Mouse (Mus musculus) frontal cortex, adult (tissue): ENCODE measurements around the gene Atp13a3.

ENCODE experiments used
- ATAC-seq: cut with Nextera tagmentation; 2 replicates; pipeline ENCODE4 v1.9.2; 2017; ENCODE audit warnings: mild to moderate bottlenecking, moderate library complexity, mixed read lengths; ENCODE audit not compliant: low TSS enrichment

Gene Atp13a3

DNA sequence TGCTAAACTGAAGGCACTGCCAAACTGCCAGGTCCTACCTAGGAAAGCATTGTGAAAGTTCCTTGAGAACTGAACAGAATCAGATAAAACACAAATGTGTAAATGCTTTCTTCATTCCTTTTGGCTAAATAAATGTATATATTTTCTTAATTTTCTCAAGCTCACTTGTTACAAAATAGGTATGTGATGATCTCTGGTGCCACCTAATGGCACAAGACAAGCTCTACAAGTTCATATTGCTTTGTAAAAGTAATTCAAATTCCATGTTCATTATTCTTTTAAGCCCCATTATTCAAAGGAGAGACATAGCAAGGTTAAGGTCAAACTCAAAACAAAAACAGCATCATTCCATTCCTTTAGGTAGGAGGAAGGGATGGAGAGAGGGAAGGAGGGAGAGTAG, 91.5 kb downstream of the Atp13a3 start:
- ATAC-seq = no peak

DNA sequence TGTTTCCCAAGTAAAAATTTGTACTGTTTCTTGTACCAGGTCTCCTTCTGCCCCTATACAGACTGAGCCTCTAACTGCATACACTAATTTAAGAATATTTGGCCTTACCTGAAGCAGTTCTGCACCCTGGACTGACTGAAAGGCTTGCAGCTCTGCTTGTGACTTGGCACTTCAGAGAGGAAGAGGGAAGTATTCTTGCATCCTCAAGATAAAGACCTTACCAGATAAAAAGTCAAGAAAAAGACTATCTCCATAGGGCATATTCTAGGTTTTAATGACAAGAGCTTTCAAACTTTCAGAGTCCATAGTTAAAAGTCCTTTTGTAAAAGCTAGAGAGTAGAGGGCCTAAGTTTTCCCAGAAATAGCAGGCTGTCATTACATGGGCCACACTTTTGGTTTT, 95.1 kb downstream of the Atp13a3 start, which contains the start of gene Gp5:
TSS of gene Gp5 (minus strand) at position 133 of the 400 bp plus-strand sequence.
- no peak for ATAC-seq

- no peak for ATAC-seq
Measured at GRCm38 (mm10) chr16:30310171-30310515, 95.6 kb downstream of the Atp13a3 start.

DNA sequence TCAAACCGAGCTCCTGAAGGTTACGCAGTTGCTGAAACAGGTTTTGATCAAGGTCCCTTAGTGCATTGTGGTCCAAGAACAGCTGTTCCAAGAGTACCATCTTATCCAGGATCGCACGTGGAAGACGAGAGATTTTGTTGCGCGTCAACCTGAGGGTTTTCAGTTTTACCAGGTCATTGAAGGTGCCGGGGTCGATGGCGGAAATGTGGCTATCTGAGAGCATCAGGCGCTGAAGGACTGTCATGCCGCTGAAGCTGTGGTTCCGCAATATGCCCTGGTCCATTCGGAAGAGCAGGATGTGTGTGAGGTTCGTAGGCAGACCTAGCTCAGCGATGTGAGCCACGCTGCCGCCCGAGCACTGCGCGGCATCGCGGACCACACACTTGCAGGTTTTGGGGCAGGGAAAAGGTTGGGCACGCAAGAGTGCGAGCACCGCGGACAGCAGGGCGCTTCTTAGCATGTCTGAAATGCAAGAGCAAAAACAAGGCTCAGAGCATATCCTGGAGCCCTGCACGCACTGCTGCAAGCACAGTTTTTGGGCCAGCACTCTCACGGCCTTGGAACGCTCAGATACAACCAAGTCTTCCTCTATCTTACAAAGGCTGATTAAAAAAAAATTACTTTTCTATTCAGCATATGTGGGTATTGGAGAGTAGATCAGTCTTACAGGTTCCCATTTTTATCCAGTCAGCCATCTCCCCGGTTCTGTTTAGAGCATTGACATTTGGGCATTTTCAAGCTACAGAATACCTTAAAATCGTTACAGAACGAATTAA, 96.2 kb downstream of the Atp13a3 start:
- peak; percentile 49 for ATAC-seq

GRCm38 (mm10) chr16:30308616-30309394, 97.0 kb downstream of the Atp13a3 start:
- ATAC-seq = peak; percentile 76

DNA sequence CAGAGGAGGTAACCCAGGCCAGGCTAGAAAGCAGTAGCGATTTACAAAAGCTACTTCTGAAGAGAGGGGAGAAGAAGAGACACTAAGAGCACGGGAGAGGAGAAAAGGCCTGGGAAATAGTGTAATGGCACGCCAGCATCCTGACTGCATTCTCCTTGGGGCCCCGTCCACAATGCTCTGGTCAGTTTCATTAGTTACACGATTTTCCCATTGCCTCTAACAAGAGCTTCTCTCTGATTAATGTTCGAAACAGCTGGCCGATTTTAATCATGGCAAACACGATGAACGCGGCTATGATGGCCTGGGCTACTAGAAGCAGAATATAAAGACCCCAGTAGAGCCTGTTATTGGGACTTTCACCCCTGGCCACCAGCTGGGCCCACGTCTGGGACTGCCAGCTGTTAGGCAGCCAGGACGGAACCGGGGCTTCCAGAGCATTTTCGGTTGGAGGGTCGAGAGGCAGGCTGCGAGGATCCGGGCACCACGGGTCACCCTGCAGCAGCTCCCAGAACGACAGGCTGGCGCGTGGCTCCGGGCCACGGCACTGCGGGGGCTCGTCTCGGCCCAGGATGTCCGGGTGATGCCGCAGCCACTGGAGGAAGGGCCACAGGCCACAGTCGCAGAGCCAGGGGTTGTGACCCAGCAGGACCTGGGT, 97.7 kb downstream of the Atp13a3 start:
- ATAC-seq = peak; percentile 5; the same call in 1 of the 2 replicates

GRCm38 (mm10) chr16:30307306-30307705, 98.5 kb downstream of the Atp13a3 start:
- ATAC-seq = no peak

- ATAC-seq = no peak
Measured at GRCm38 (mm10) chr16:30306102-30306501, 99.7 kb downstream of the Atp13a3 start.

DNA sequence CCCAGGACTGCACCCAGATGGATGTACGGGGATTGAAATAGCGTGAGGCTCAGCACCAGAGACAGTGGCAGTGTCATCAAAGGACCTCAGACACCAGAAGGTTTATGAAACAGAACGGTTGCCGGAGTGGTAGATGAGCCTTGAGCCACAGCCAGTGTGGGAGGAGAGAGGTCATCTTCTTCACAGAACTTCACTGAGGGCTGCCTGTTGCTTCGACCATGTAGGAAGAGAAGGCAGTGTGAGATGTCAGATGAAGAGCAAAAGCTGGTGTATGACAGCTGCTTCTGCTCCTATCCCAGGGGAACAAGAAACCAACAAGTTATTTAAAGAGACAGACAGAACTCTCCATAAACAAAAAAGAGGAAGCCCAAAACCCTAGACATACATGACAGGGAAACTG, 101.5 kb downstream of the Atp13a3 start:
- no peak for ATAC-seq

DNA sequence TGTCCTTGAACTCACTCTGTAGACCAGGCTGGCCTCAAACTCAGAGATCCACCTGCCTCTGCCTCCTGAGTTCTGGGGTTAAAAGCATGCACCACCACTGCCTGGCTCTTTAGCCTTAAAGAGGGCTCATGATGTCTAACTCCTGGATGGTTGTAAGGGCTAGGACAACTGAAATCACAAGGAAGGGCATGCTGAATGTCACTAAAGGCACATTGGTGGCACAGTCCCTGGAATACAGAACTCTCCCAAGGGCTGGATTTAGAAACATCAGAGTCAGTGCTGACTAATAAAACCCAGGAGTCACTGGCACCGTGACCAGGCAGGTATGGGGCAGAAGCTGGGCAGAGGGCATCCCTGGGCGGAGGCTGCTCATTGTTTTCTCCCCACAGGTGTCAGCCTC, 102.4 kb downstream of the Atp13a3 start:
- no peak for ATAC-seq

DNA sequence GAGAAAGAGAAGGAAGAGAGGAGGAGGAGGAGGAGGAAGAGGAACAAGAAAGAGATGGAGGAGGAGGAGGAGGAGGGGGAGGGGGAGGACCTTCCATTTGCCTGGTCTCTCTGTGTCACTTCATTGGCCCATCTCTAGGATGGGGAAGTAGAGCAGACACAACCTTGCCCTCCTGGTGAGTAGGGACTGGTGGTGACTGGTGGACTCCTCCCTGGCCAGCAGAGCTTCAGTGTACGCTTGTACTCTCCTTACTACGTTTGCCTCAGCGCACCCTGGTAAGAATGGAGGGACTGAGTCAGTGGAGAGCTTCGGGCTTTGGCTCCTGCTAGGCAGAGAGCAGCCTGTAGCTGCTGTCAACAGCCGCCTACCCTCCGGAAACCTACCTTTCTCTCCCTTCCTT, 103.1 kb downstream of the Atp13a3 start:
- ATAC-seq = no peak

DNA sequence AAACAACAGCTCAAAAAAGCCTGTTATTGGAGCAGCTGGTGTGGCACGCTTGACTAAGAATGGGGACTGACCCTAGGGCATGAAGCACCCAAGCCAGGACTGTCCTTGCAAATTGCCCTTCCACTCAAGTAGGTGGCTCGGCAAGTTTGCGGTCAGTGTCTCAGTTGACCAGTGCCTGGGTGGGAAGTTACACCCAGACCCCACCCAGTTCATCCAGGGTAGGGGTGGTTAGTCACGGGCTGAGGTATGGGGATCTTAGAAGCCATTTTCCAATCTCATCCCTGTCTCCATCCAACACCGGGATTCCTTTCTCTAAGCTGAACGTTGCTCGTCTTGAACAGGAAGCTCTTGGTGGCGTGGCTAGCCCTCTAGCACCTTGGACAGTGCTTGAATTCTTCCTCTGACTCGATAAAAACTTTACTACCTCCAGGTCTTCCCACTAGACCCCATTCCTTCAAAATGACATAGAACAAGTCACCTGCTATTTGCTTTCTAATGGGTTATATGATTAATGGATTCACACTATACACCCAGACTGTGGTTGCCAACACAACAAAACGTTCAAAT, 106.0 kb downstream of the Atp13a3 start:
- no peak for ATAC-seq

- ATAC-seq = no peak
Measured at GRCm38 (mm10) chr16:30297450-30297849, 108.3 kb downstream of the Atp13a3 start.

GRCm38 (mm10) chr16:30296601-30297275, 109.0 kb downstream of the Atp13a3 start:
- no peak for ATAC-seq

- ATAC-seq = no peak
Measured at GRCm38 (mm10) chr16:30295106-30295505, 110.7 kb downstream of the Atp13a3 start.

- ATAC-seq = no peak
Measured at GRCm38 (mm10) chr16:30290436-30290835, 115.3 kb downstream of the Atp13a3 start.

- no peak for ATAC-seq
Measured at GRCm38 (mm10) chr16:30285701-30286100, 120.1 kb downstream of the Atp13a3 start.

DNA sequence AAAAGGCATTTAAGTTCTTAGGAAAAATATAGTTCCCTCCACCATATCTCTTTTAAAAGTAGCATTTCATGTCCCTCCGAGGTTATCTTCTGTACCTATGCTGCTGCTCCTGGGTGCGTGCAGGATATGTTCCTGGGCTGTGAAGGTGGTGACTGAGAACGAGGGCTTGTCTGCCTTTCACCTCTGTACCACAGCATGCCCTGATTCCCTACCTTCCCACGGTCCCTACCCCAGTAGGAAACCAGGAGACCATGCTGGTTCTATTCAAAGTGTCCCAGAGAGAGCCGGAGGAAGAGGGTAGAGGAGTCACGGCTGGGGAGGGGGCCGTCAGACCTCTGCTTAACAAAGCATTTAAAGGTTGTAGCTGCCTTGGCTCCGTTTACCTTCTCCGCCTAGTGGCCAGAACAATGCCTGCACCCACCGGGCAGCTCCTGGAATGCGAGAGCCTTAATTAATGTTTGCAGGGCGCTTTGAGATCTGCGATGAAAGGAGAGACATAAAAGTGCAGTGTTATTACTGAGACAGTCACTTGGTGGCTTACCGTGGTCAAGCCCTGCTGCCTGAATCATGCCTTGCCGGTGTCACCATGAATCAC, 121.9 kb downstream of the Atp13a3 start:
- 0 out of 2 replicates have a peak, but pooled peaks have one; percentile 66 for ATAC-seq

GRCm38 (mm10) chr16:30282844-30283495, 122.8 kb downstream of the Atp13a3 start, which contains the start of gene Lrrc15:
Gene Lrrc15, minus strand, starts transcription at chr16:30283256.
- no peak for ATAC-seq

GRCm38 (mm10) chr16:30280676-30281297, 125.0 kb downstream of the Atp13a3 start:
- no peak for ATAC-seq
